Mouse (Mus musculus) intestine, postnatal 0 days (tissue): ENCODE results near the gene Gas2l3. TPM values are rescaled to one million over a fixed set of nuclear protein-coding genes. Genes with fewer than 3 reads are reported as not detected.

Source experiments
- ATAC-seq: fragments of 200-750 bp; cut with Nextera tagmentation; 2 replicates; pipeline ENCODE4 v1.8.0; 2017; ENCODE audit warnings: mild to moderate bottlenecking, moderate TSS enrichment, moderate library complexity
- H3K27ac ChIP-seq: fragments of 300-500 bp; sonication (generic); 2 replicates; pipeline ENCODE4 v1.5.1; 2014; ENCODE audit warnings: mild to moderate bottlenecking, low read depth, low read length, moderate library complexity
- H3K27me3 ChIP-seq: fragments of 300-500 bp; sonication (generic); replicated peaks from 2 replicates; pipeline ENCODE4 v1.6.1; 2014; ENCODE audit warnings: low read length, mixed read lengths; ENCODE audit not compliant: control insufficient read depth, insufficient read depth
- H3K36me3 ChIP-seq: fragments of 300-500 bp; sonication (generic); 2 replicates; pipeline ENCODE4 v1.6.1; 2014; ENCODE audit warnings: mild to moderate bottlenecking, moderate library complexity; ENCODE audit not compliant: control insufficient read depth, insufficient read depth
- H3K4me1 ChIP-seq: fragments of 300-500 bp; sonication (generic); replicated peaks from 2 replicates; pipeline ENCODE4 v1.6.1; 2014; ENCODE audit warnings: antibody characterized with exemption, low read length, mixed read lengths; ENCODE audit not compliant: control insufficient read depth, insufficient read depth
- H3K4me2 ChIP-seq: fragments of 300-500 bp; sonication (generic); replicated peaks from 2 replicates; pipeline ENCODE4 v1.6.1; 2014; ENCODE audit warnings: low read depth, mild to moderate bottlenecking, moderate library complexity
- H3K4me3 ChIP-seq: fragments of 300-500 bp; sonication (generic); 2 replicates; pipeline ENCODE4 v1.5.1; 2014; ENCODE audit warnings: low read depth, low read length
- H3K9ac ChIP-seq: fragments of 300-500 bp; sonication (generic); 2 replicates; pipeline ENCODE4 v1.6.1; 2014; ENCODE audit warnings: mild to moderate bottlenecking, low read depth, low read length
- H3K9me3 ChIP-seq: fragments of 300-500 bp; sonication (generic); 2 replicates; pipeline ENCODE4 v1.6.1; 2016; ENCODE audit warnings: mixed run types; ENCODE audit not compliant: control insufficient read depth
- CTCF ChIP-seq: sonication (generic); IDR thresholded peaks from 2 replicates; pipeline ENCODE4 v1.5.1; 2016; ENCODE audit warnings: low read depth, mild to moderate bottlenecking, control low read depth, antibody characterized with exemption, moderate library complexity
- WGBS: fragments of 180-500 bp; shearing (Covaris S2); extraction: QIAGEN DNeasy Blood & Tissue Kit; methylation state at CpG from one replicate; pipeline ENCODE4 v1.1.7; 2014; 5-methylcytosine and 5-hydroxymethylcytosine counted together
- polyA plus RNA-seq: library from polyadenylated mRNA; unstranded; fragments of >200 nt; fragmentation: Nextera tagmentation; extraction: Ambion mirVana; gene quantifications from 2 replicates; pipeline ENCODE4 v1.2.1, GENCODE M21; 2015

Gas2l3 gene
- polyA plus RNA-seq, 1 experiment from 2014 or later = 5.6 TPM

GRCm38 (mm10) chr10:89358933-89359332 is 84.8 kb downstream of the Gas2l3 start:
- H3K9me3 ChIP-seq = no peaks in the 10 kb centered on the region
- no peaks in the 10 kb centered on the region for H3K36me3 ChIP-seq
- TF ChIP-seq CTCF = no peak
- no peak overlapping the region for H3K4me2 ChIP-seq
- no peak overlapping the region for H3K27ac ChIP-seq
- H3K4me3 ChIP-seq = no peak overlapping the region
- H3K4me1 ChIP-seq = no peaks in the 10 kb centered on the region
- 64% methylated on average over 3 of the region's 3 CpGs for WGBS
- ATAC-seq = no peak
- H3K27me3 ChIP-seq = no peaks in the 10 kb centered on the region
- no peak overlapping the region for H3K9ac ChIP-seq

Other genes with a start within 250 kb of the Gas2l3 start
- gene Ano4, start 99.2 kb downstream of the Gas2l3 start, polyA plus RNA-seq = 0.13 TPM in 1 of 2 replicates, not detected in the other
- gene Nr1h4, start 89.6 kb upstream of the Gas2l3 start, polyA plus RNA-seq = 117 and 139 TPM in 2 replicates
- 0.03 TPM in 1 of 2 replicates, not detected in the other for gene Slc17a8, start 177.3 kb upstream of the Gas2l3 start, polyA plus RNA-seq
- 4.6 and 5.3 TPM in 2 replicates for gene Scyl2, start 242.3 kb upstream of the Gas2l3 start, polyA plus RNA-seq